8 mouse cellular contexts compared by ENCODE assay signal in the genomic region with DNA sequence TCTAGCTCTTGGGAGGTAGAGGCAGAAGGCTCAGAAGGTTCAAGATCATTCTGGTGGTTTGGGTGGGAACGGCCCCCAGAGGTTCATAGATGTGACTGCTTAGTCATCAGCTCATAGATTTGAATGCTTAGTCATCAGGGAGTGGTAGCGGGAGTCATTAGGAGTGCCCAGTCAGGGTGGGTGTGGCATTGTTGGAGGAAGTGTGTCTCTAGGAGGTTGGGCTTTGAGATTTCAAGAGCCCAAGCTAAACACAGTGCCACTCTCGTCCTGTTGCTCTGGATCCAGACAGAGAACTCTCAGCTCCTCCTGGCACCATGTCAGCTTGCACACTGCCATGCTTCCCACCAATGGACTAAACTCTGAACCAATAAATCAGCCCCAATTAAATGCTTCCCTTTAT. TPM values are rescaled to one million over a fixed set of nuclear protein-coding genes. Genes with fewer than 3 reads are reported as not detected.
DNase-seq lines count a peak whose midpoint lies in the region; ATAC-seq and TF ChIP-seq lines count a peak whose summit lies in the region.

No protein-coding gene starts in this region.

- H3K4me2 ChIP-seq in liver, embryonic 11.5 days: peak overlapping the region; percentile 33
- H3K4me2 ChIP-seq in neural tube, embryonic 15.5 days: no peak overlapping the region
- H3K4me2 ChIP-seq in midbrain, embryonic 11.5 days: no peak overlapping the region

- no peak overlapping the region for H3K9ac ChIP-seq in liver, embryonic 11.5 days (ENCODE audit: low read depth, low read length)
- no peak overlapping the region for H3K9ac ChIP-seq in neural tube, embryonic 15.5 days (replicated peaks)
- no peak overlapping the region for H3K9ac ChIP-seq in midbrain, embryonic 11.5 days (ENCODE audit: low read length)

- DNase-seq in kidney, adult 2 months: peak; percentile 52
- no peak for DNase-seq in kidney, adult 18-20 months
- no peak for DNase-seq in liver, embryonic 11.5 days (ENCODE audit: low spot score)
- DNase-seq in cerebellum, adult 11-12 months: no peak
- DNase-seq in midbrain, embryonic 11.5 days (ENCODE audit: low spot score, missing footprints): no peak
- DNase-seq in cerebellum, postnatal 25 days: no peak

- no peak for TF ChIP-seq CTCF in kidney, adult 2 months (conservative IDR thresholded peaks at IDR 0.05; ENCODE audit: insufficient read depth, insufficient read length, low read depth, low read length)

- WGBS in kidney, adult 2 months: 38% methylated on average over 3 of the region's 3 CpGs
- 25% methylated on average over 3 of the region's 3 CpGs for WGBS in liver, embryonic 11.5 days
- WGBS in neural tube, embryonic 15.5 days: 65% methylated on average over 3 of the region's 3 CpGs
- WGBS in midbrain, embryonic 11.5 days: 85% methylated on average over 3 of the region's 3 CpGs

- peak; percentile 87 for ATAC-seq in erythroblast, adult 5-6 weeks (replicated peaks; ENCODE audit: low FRiP score, poor library complexity, severe bottlenecking)
- ATAC-seq in liver, embryonic 11.5 days (replicated peaks; ENCODE audit: low FRiP score): peak; percentile 93
- ATAC-seq in neural tube, embryonic 15.5 days (ENCODE audit: low FRiP score): peak; percentile 66; the same call in 1 of the 2 replicates
- ATAC-seq in midbrain, embryonic 11.5 days (ENCODE audit: low FRiP score): no peak

- no peaks in the 10 kb centered on the region for H3K9me3 ChIP-seq in liver, embryonic 11.5 days (ENCODE audit: control insufficient read depth, low read length)
- H3K9me3 ChIP-seq in neural tube, embryonic 15.5 days (replicated peaks): no peaks in the 10 kb centered on the region
- no peaks in the 10 kb centered on the region for H3K9me3 ChIP-seq in midbrain, embryonic 11.5 days (ENCODE audit: control insufficient read depth, low read length)

- H3K36me3 ChIP-seq in kidney, adult 2 months (ENCODE audit: control insufficient read depth, insufficient read depth, low read length): no peaks in the 10 kb centered on the region
- no peaks in the 10 kb centered on the region for H3K36me3 ChIP-seq in liver, embryonic 11.5 days (ENCODE audit: control insufficient read depth, insufficient read depth, low read length)
- H3K36me3 ChIP-seq in neural tube, embryonic 15.5 days: no peaks in the 10 kb centered on the region
- no peaks in the 10 kb centered on the region for H3K36me3 ChIP-seq in midbrain, embryonic 11.5 days (ENCODE audit: control insufficient read depth, insufficient read depth, low read length)

- peak overlapping the region; percentile 25; the same call in 1 of the 2 replicates for H3K27ac ChIP-seq in kidney, adult 2 months (ENCODE audit: insufficient read depth, low read depth, low read length)
- peak overlapping the region; percentile 54 for H3K27ac ChIP-seq in liver, embryonic 11.5 days (ENCODE audit: low read depth, low read length)
- H3K27ac ChIP-seq in neural tube, embryonic 15.5 days (replicated peaks): no peak overlapping the region
- no peak overlapping the region for H3K27ac ChIP-seq in midbrain, embryonic 11.5 days (ENCODE audit: low read depth, low read length)

- peaks cover 18% of the 10 kb centered on the region; the same call in 1 of the 2 replicates for H3K4me1 ChIP-seq in kidney, adult 2 months (ENCODE audit: control insufficient read depth, insufficient read depth, low read length)
- H3K4me1 ChIP-seq in liver, embryonic 11.5 days (replicated peaks; ENCODE audit: control insufficient read depth, insufficient read depth, low read length): peaks cover 17% of the 10 kb centered on the region
- peaks cover 7% of the 10 kb centered on the region; the same call in 1 of the 2 replicates for H3K4me1 ChIP-seq in neural tube, embryonic 15.5 days
- no peaks in the 10 kb centered on the region for H3K4me1 ChIP-seq in midbrain, embryonic 11.5 days (ENCODE audit: control insufficient read depth, insufficient read depth, low read length)

- TF ChIP-seq POLR2A in kidney, adult 2 months (IDR thresholded peaks at IDR 0.05; ENCODE audit: low read depth, low read length): no peak

- no peaks in the 10 kb centered on the region for H3K27me3 ChIP-seq in kidney, adult 2 months (replicated peaks; ENCODE audit: control insufficient read depth, insufficient read depth, low read length)
- no peaks in the 10 kb centered on the region for H3K27me3 ChIP-seq in liver, embryonic 11.5 days (replicated peaks; ENCODE audit: control insufficient read depth, insufficient read depth, low read length)
- no peaks in the 10 kb centered on the region for H3K27me3 ChIP-seq in neural tube, embryonic 15.5 days (replicated peaks)
- no peaks in the 10 kb centered on the region for H3K27me3 ChIP-seq in midbrain, embryonic 11.5 days (ENCODE audit: control insufficient read depth, insufficient read depth, low read length)

- H3K4me3 ChIP-seq in kidney, adult 2 months (ENCODE audit: insufficient read depth, low read depth, low read length): no peak overlapping the region
- no peak overlapping the region for H3K4me3 ChIP-seq in liver, embryonic 11.5 days (ENCODE audit: low read depth, low read length)
- H3K4me3 ChIP-seq in neural tube, embryonic 15.5 days (replicated peaks): no peak overlapping the region
- H3K4me3 ChIP-seq in midbrain, embryonic 11.5 days (ENCODE audit: low read depth, low read length): no peak overlapping the region

RNA-seq across cellular contexts. Expression of a gene that starts 43.3 kb away (rescaled TPM):
- polyA plus RNA-seq in kidney, adult 2 months (2012; rRNA removed): 109 and 146 TPM in 2 replicates
- total RNA-seq in erythroblast, adult 5-6 weeks (2015; ENCODE audit: low replicate concordance): not detected in 2 replicates
- total RNA-seq in erythroblast, adult 5-6 weeks (2017; ENCODE audit: low replicate concordance): 2.4 and 4.7 TPM in 2 replicates
- polyA plus RNA-seq in liver, embryonic 11.5 days (2014; fragmentation: Nextera tagmentation; extraction: Ambion mirVana): 12.1 and 15.4 TPM in 2 replicates
- 11.4 and 19.3 TPM in 2 replicates for polyA plus RNA-seq in neural tube, embryonic 15.5 days (2015; fragmentation: Nextera tagmentation; extraction: Ambion mirVana)
- 1.5 and 2.1 TPM in 2 replicates for polyA plus RNA-seq in midbrain, embryonic 11.5 days (2014; fragmentation: Nextera tagmentation; extraction: Ambion mirVana)

Comparison
In these comparisons a context has a peak if more than half of its experiments do, and no peak if none do; other contexts are left out.
1. H3K27ac ChIP-seq: peak in kidney, adult 2 months (single experiment) and liver, embryonic 11.5 days (single experiment); none in neural tube, embryonic 15.5 days (single experiment) and midbrain, embryonic 11.5 days (single experiment).